Mouse (Mus musculus): ENCODE data around the gene Plch2. TPM values are rescaled to one million over a fixed set of nuclear protein-coding genes. Genes with fewer than 3 reads are reported as not detected.

Plch2 gene
- polyA plus RNA-seq (2016; fragmentation: Nextera tagmentation; extraction: Ambion mirVana), result 0.24 TPM in 1 of 2 replicates, not detected in the other

- peaks cover 58% of the 10 kb centered on the region for H3K27me3 ChIP-seq (replicated peaks)
- no peaks in the 10 kb centered on the region for H3K36me3 ChIP-seq
- no peaks in the 10 kb centered on the region for H3K4me1 ChIP-seq
- no peaks in the 10 kb centered on the region for H3K9me3 ChIP-seq (replicated peaks)
- H3K4me2 ChIP-seq, result no peak within 1 kb of the TSS
- WGBS (ENCODE audit: insufficient replicate concordance), result 41% methylated on average over 10 of the region's 10 CpGs
- no peak within 1 kb of the TSS for H3K4me3 ChIP-seq
- H3K9ac ChIP-seq, result no peak within 1 kb of the TSS
- ATAC-seq, result no peak
- H3K27ac ChIP-seq, result no peak within 1 kb of the TSS
These were observed at the start of gene Plch2 for GRCm38 (mm10) chr4:155056724-155057123. Gene Plch2 (minus strand): TSS chr4:155056784.

GRCm38 (mm10) chr4:155098572-155098971, 42.0 kb upstream of the Plch2 start:
- Histone ChIP-seq H3K4me3 (no peak overlapping the region), H3K27ac (no peak overlapping the region), H3K27me3 (replicated peaks) (no peaks in the 10 kb centered on the region), H3K4me2 (no peak overlapping the region), H3K9ac (no peak overlapping the region), H3K4me1 (0 out of 2 replicates have a peak, but pooled peaks cover 6% of the 10 kb centered on the region), H3K36me3 (no peaks in the 10 kb centered on the region), H3K9me3 (replicated peaks) (no peaks in the 10 kb centered on the region)
- no peak for ATAC-seq
- 57% methylated on average over 4 of the region's 4 CpGs for WGBS (ENCODE audit: insufficient replicate concordance)

GRCm38 (mm10) chr4:155097452-155097851, 40.9 kb upstream of the Plch2 start:
- whole genome bisulfite sequencing (ENCODE audit: insufficient replicate concordance), result 66% methylated on average over 6 of the region's 6 CpGs
- no peak for ATAC-seq
- H3K27me3 ChIP-seq (replicated peaks), result no peaks in the 10 kb centered on the region
- 0 out of 2 replicates have a peak, but pooled peaks cover 6% of the 10 kb centered on the region for H3K4me1 ChIP-seq
- no peak overlapping the region for H3K4me3 ChIP-seq
- H3K36me3 ChIP-seq, result no peaks in the 10 kb centered on the region
- no peak overlapping the region for H3K4me2 ChIP-seq
- no peak overlapping the region for H3K9ac ChIP-seq
- no peak overlapping the region for H3K27ac ChIP-seq
- H3K9me3 ChIP-seq (replicated peaks), result no peaks in the 10 kb centered on the region

GRCm38 (mm10) chr4:155095967-155096366, 39.4 kb upstream of the Plch2 start:
- Histone ChIP-seq H3K4me3 (no peak overlapping the region), H3K4me2 (no peak overlapping the region), H3K4me1 (0 out of 2 replicates have a peak, but pooled peaks cover 6% of the 10 kb centered on the region), H3K9ac (no peak overlapping the region), H3K27ac (no peak overlapping the region), H3K36me3 (no peaks in the 10 kb centered on the region), H3K27me3 (replicated peaks) (no peaks in the 10 kb centered on the region), H3K9me3 (replicated peaks) (no peaks in the 10 kb centered on the region)
- 81% methylated on average over 8 of the region's 8 CpGs for WGBS (ENCODE audit: insufficient replicate concordance)
- no peak for ATAC-seq

GRCm38 (mm10) chr4:155095238-155095900, 38.8 kb upstream of the Plch2 start:
- no peak overlapping the region for H3K4me3 ChIP-seq
- 0 out of 2 replicates have a peak, but pooled peaks have one; percentile 46 for ATAC-seq
- H3K27ac ChIP-seq, result no peak overlapping the region
- H3K9ac ChIP-seq, result no peak overlapping the region
- H3K4me1 ChIP-seq, result 0 out of 2 replicates have a peak, but pooled peaks cover 6% of the 10 kb centered on the region
- no peaks in the 10 kb centered on the region for H3K27me3 ChIP-seq (replicated peaks)
- WGBS (ENCODE audit: insufficient replicate concordance), result 44% methylated on average over 8 of the region's 8 CpGs
- 0 out of 2 replicates have a peak, but pooled peaks cover under 1% of the 10 kb centered on the region for H3K36me3 ChIP-seq
- H3K9me3 ChIP-seq (replicated peaks), result no peaks in the 10 kb centered on the region
- no peak overlapping the region for H3K4me2 ChIP-seq

GRCm38 (mm10) chr4:155094565-155094964, 38.0 kb upstream of the Plch2 start:
- ATAC-seq, result peak; percentile 60
- H3K27me3 ChIP-seq (replicated peaks), result no peaks in the 10 kb centered on the region
- 0 out of 2 replicates have a peak, but pooled peaks cover 5% of the 10 kb centered on the region for H3K36me3 ChIP-seq
- no peak overlapping the region for H3K4me3 ChIP-seq
- H3K27ac ChIP-seq, result no peak overlapping the region
- H3K4me2 ChIP-seq, result no peak overlapping the region
- H3K9me3 ChIP-seq (replicated peaks), result no peaks in the 10 kb centered on the region
- 0 out of 2 replicates have a peak, but pooled peaks cover 6% of the 10 kb centered on the region for H3K4me1 ChIP-seq
- no peak overlapping the region for H3K9ac ChIP-seq
- WGBS (ENCODE audit: insufficient replicate concordance), result 66% methylated on average over 3 of the region's 3 CpGs

GRCm38 (mm10) chr4:155093431-155094149, 37.0 kb upstream of the Plch2 start:
- WGBS (ENCODE audit: insufficient replicate concordance), result 67% methylated on average over 7 of the region's 7 CpGs

GRCm38 (mm10) chr4:155092718-155093430, 36.3 kb upstream of the Plch2 start:
- Histone ChIP-seq H3K4me2 (no peak overlapping the region), H3K9me3 (replicated peaks) (no peaks in the 10 kb centered on the region), H3K27me3 (replicated peaks) (no peaks in the 10 kb centered on the region), H3K27ac (no peak overlapping the region), H3K9ac (no peak overlapping the region), H3K4me1 (0 out of 2 replicates have a peak, but pooled peaks cover 3% of the 10 kb centered on the region), H3K4me3 (no peak overlapping the region), H3K36me3 (0 out of 2 replicates have a peak, but pooled peaks cover 5% of the 10 kb centered on the region)
- no peak for ATAC-seq
- 81% methylated on average over 19 of the region's 19 CpGs for WGBS (ENCODE audit: insufficient replicate concordance)

More at GRCm38 (mm10) chr4:155093431-155094149, 37.0 kb upstream of the Plch2 start:
- H3K4me1 ChIP-seq, result 0 out of 2 replicates have a peak, but pooled peaks cover 3% of the 10 kb centered on the region
- H3K27me3 ChIP-seq (replicated peaks), result no peaks in the 10 kb centered on the region
- H3K9ac ChIP-seq, result no peak overlapping the region
- H3K4me3 ChIP-seq, result no peak overlapping the region
- no peak overlapping the region for H3K27ac ChIP-seq
- H3K4me2 ChIP-seq, result no peak overlapping the region
- ATAC-seq, result no peak
- no peaks in the 10 kb centered on the region for H3K9me3 ChIP-seq (replicated peaks)
- 0 out of 2 replicates have a peak, but pooled peaks cover 5% of the 10 kb centered on the region for H3K36me3 ChIP-seq

- Histone ChIP-seq H3K9ac (no peak overlapping the region), H3K4me2 (no peak overlapping the region), H3K4me3 (no peak overlapping the region), H3K9me3 (replicated peaks) (no peaks in the 10 kb centered on the region), H3K27me3 (replicated peaks) (no peaks in the 10 kb centered on the region), H3K36me3 (0 out of 2 replicates have a peak, but pooled peaks cover 5% of the 10 kb centered on the region), H3K4me1 (peaks cover 14% of the 10 kb centered on the region), H3K27ac (no peak overlapping the region)
- WGBS (ENCODE audit: insufficient replicate concordance), result 84% methylated on average over 13 of the region's 13 CpGs
- no peak for ATAC-seq
These were observed 34.3 kb upstream of the Plch2 start for GRCm38 (mm10) chr4:155090688-155091449.

GRCm38 (mm10) chr4:155090147-155090546, 33.6 kb upstream of the Plch2 start:
- Histone ChIP-seq H3K27ac (no peak overlapping the region), H3K9ac (no peak overlapping the region), H3K4me3 (no peak overlapping the region), H3K36me3 (0 out of 2 replicates have a peak, but pooled peaks cover 5% of the 10 kb centered on the region), H3K27me3 (replicated peaks) (no peaks in the 10 kb centered on the region), H3K9me3 (replicated peaks) (no peaks in the 10 kb centered on the region), H3K4me2 (no peak overlapping the region), H3K4me1 (peaks cover 16% of the 10 kb centered on the region)
- WGBS (ENCODE audit: insufficient replicate concordance), result 89% methylated on average over 4 of the region's 4 CpGs
- no peak for ATAC-seq

- whole genome bisulfite sequencing (ENCODE audit: insufficient replicate concordance), result 79% methylated on average over 5 of the region's 5 CpGs
- ATAC-seq, result no peak
- no peak overlapping the region for H3K4me2 ChIP-seq
- no peak overlapping the region for H3K9ac ChIP-seq
- no peak overlapping the region for H3K4me3 ChIP-seq
- H3K27me3 ChIP-seq (replicated peaks), result no peaks in the 10 kb centered on the region
- no peaks in the 10 kb centered on the region for H3K9me3 ChIP-seq (replicated peaks)
- peaks cover 25% of the 10 kb centered on the region for H3K4me1 ChIP-seq
- H3K36me3 ChIP-seq, result peaks cover 9% of the 10 kb centered on the region
- no peak overlapping the region for H3K27ac ChIP-seq
These were observed 32.7 kb upstream of the Plch2 start for GRCm38 (mm10) chr4:155089241-155089640.

Data from liver, embryonic 12.5 days (tissue).